Mouse (Mus musculus) kidney, adult 2 months (tissue): Measurements from ENCODE around the gene Cib3.
A peak's percentile ranks its signal among the peaks of the same experiment; 100 is the strongest.

ENCODE experiments used
- CTCF ChIP-seq: fragments of 200-500 bp; conservative IDR thresholded peaks from 2 replicates; pipeline ENCODE4 v1.5.1; 2011; ENCODE audit warnings: low read depth, mild to moderate bottlenecking, control low read depth, low read length, moderate library complexity, mixed read lengths; ENCODE audit not compliant: insufficient read depth, insufficient read length
- POLR2A ChIP-seq: fragments of 200-500 bp; IDR thresholded peaks from one replicate; pipeline ENCODE4 v1.6.1; 2011; ENCODE audit warnings: low read depth, low read length, control low read depth

GRCm38 (mm10) chr8:72160707-72161697, 51.6 kb downstream of the Cib3 start, which contains the start of gene Rab8a:
- TF ChIP-seq POLR2A: peak; percentile 73
- TF ChIP-seq CTCF: no peak
